Comparison of ENCODE assay signal across 22 mouse cellular contexts in genomic region chr4:64145924-64146323, GRCm38 (mm10).
DNase-seq lines count a peak whose midpoint lies in the region; ATAC-seq and TF ChIP-seq lines count a peak whose summit lies in the region.
"Had no signal": no experiment of that assay in that cellular context is flagged by ENCODE, and none has a peak within 500 bp of the region (broad histone marks: within the 10 kb centered on the region; RNA-seq: fewer than 3 reads in every experiment).

No protein-coding gene starts in this region.

- peaks cover 7% of the 10 kb centered on the region; the same call in 1 of the 2 replicates for H3K4me1 ChIP-seq in hindbrain, embryonic 13.5 days (replicated peaks)
- peaks cover 5% of the 10 kb centered on the region; the same call in 1 of the 2 replicates for H3K4me1 ChIP-seq in hindbrain, embryonic 12.5 days
- no peaks in the 10 kb centered on the region for H3K4me1 ChIP-seq in midbrain, postnatal 0 days (ENCODE audit: insufficient read depth, low read length)
- 0 out of 2 replicates have a peak, but pooled peaks cover 7% of the 10 kb centered on the region for H3K4me1 ChIP-seq in midbrain, embryonic 15.5 days
- peaks cover 15% of the 10 kb centered on the region for H3K4me1 ChIP-seq in embryonic facial prominence, embryonic 15.5 days
- H3K4me1 ChIP-seq in liver, embryonic 11.5 days (replicated peaks; ENCODE audit: control insufficient read depth, insufficient read depth, low read length): no peaks in the 10 kb centered on the region
- H3K4me1 ChIP-seq: heart, embryonic 15.5 days had no signal

- ATAC-seq in hindbrain, embryonic 13.5 days (ENCODE audit: low FRiP score): peak; percentile 41
- ATAC-seq in hindbrain, embryonic 12.5 days (ENCODE audit: low FRiP score): no peak
- no peak for ATAC-seq in midbrain, postnatal 0 days (ENCODE audit: low FRiP score)
- ATAC-seq in midbrain, embryonic 15.5 days (replicated peaks): no peak
- peak; percentile 65 for ATAC-seq in embryonic facial prominence, embryonic 15.5 days (ENCODE audit: insufficient number of reproducible peaks, low FRiP score, low TSS enrichment, low read depth)
- no peak for ATAC-seq in liver, embryonic 11.5 days (replicated peaks; ENCODE audit: low FRiP score)
- ATAC-seq: CD4-positive, CD25-positive, alpha-beta regulatory T cell, adult 4 months; forebrain, embryonic 16.5 days had no signal

- H3K9ac ChIP-seq in hindbrain, embryonic 13.5 days: no peak overlapping the region
- no peak overlapping the region for H3K9ac ChIP-seq in hindbrain, embryonic 12.5 days
- H3K9ac ChIP-seq in midbrain, postnatal 0 days (replicated peaks; ENCODE audit: low read length, poor library complexity, severe bottlenecking): no peak overlapping the region
- H3K9ac ChIP-seq in midbrain, embryonic 15.5 days: no peak overlapping the region
- no peak overlapping the region for H3K9ac ChIP-seq in embryonic facial prominence, embryonic 15.5 days
- no peak overlapping the region for H3K9ac ChIP-seq in liver, embryonic 11.5 days (ENCODE audit: low read depth, low read length)
- H3K9ac ChIP-seq: heart, embryonic 15.5 days; hindbrain, embryonic 15.5 days had no signal

- H3K36me3 ChIP-seq in hindbrain, embryonic 13.5 days: no peaks in the 10 kb centered on the region
- no peaks in the 10 kb centered on the region for H3K36me3 ChIP-seq in hindbrain, embryonic 12.5 days
- no peaks in the 10 kb centered on the region for H3K36me3 ChIP-seq in midbrain, postnatal 0 days (ENCODE audit: insufficient read depth, low read length)
- no peaks in the 10 kb centered on the region for H3K36me3 ChIP-seq in midbrain, embryonic 15.5 days (replicated peaks)
- H3K36me3 ChIP-seq in embryonic facial prominence, embryonic 15.5 days: no peaks in the 10 kb centered on the region
- no peaks in the 10 kb centered on the region for H3K36me3 ChIP-seq in liver, embryonic 11.5 days (ENCODE audit: control insufficient read depth, insufficient read depth, low read length)
- H3K36me3 ChIP-seq: G1E; heart, embryonic 15.5 days; hindbrain, embryonic 15.5 days had no signal

- WGBS in hindbrain, embryonic 13.5 days: 70% methylated on average over 2 of the region's 2 CpGs
- WGBS in hindbrain, embryonic 12.5 days: 77% methylated on average over 2 of the region's 2 CpGs
- WGBS in midbrain, postnatal 0 days: 59% methylated on average over 2 of the region's 2 CpGs
- WGBS in midbrain, embryonic 15.5 days: 63% methylated on average over 2 of the region's 2 CpGs
- 61% methylated on average over 2 of the region's 2 CpGs for WGBS in embryonic facial prominence, embryonic 15.5 days
- WGBS in liver, embryonic 11.5 days: 77% methylated on average over 2 of the region's 2 CpGs

- no peak overlapping the region for H3K4me2 ChIP-seq in hindbrain, embryonic 13.5 days
- H3K4me2 ChIP-seq in hindbrain, embryonic 12.5 days (replicated peaks): no peak overlapping the region
- H3K4me2 ChIP-seq in midbrain, postnatal 0 days (ENCODE audit: low read depth, low read length, poor library complexity, severe bottlenecking): no peak overlapping the region
- no peak overlapping the region for H3K4me2 ChIP-seq in midbrain, embryonic 15.5 days
- no peak overlapping the region for H3K4me2 ChIP-seq in embryonic facial prominence, embryonic 15.5 days (replicated peaks)
- no peak overlapping the region for H3K4me2 ChIP-seq in liver, embryonic 11.5 days
- H3K4me2 ChIP-seq: heart, embryonic 11.5 days; heart, embryonic 15.5 days; hindbrain, embryonic 15.5 days had no signal

- H3K4me3 ChIP-seq in hindbrain, embryonic 13.5 days: no peak overlapping the region
- no peak overlapping the region for H3K4me3 ChIP-seq in hindbrain, embryonic 12.5 days
- H3K4me3 ChIP-seq in midbrain, postnatal 0 days (ENCODE audit: low read depth, low read length): no peak overlapping the region
- H3K4me3 ChIP-seq in midbrain, embryonic 15.5 days: no peak overlapping the region
- H3K4me3 ChIP-seq in embryonic facial prominence, embryonic 15.5 days (replicated peaks): no peak overlapping the region
- H3K4me3 ChIP-seq in liver, embryonic 11.5 days (ENCODE audit: low read depth, low read length): no peak overlapping the region
- H3K4me3 ChIP-seq: heart, adult 2 months; heart, embryonic 15.5 days; hindbrain, embryonic 15.5 days had no signal

- no peak overlapping the region for H3K27ac ChIP-seq in hindbrain, embryonic 13.5 days
- H3K27ac ChIP-seq in hindbrain, embryonic 12.5 days: no peak overlapping the region
- no peak overlapping the region for H3K27ac ChIP-seq in midbrain, postnatal 0 days (ENCODE audit: low read depth, low read length)
- H3K27ac ChIP-seq in midbrain, embryonic 15.5 days: no peak overlapping the region
- H3K27ac ChIP-seq in embryonic facial prominence, embryonic 15.5 days (replicated peaks): no peak overlapping the region
- H3K27ac ChIP-seq in liver, embryonic 11.5 days (ENCODE audit: low read depth, low read length): no peak overlapping the region
- H3K27ac ChIP-seq: heart, adult 2 months; heart, embryonic 15.5 days; hindbrain, embryonic 15.5 days had no signal

- peak; percentile 46 for DNase-seq in midbrain, postnatal 0 days (ENCODE audit: low spot score)
- DNase-seq in NIH3T3 (ENCODE audit: low read depth): peak; percentile 24
- no peak for DNase-seq in liver, embryonic 11.5 days (ENCODE audit: low spot score)
- no peak for DNase-seq in layer of hippocampus, adult 11-12 months (ENCODE audit: low spot score)
- DNase-seq: adrenal gland, adult 2 months; adrenal gland, postnatal 25 days; B cell, adult 2 months; cerebellum, adult 2 months; cerebellum, postnatal 10 days; gastrocnemius, postnatal 10 days; heart, adult 2 months; kidney, adult 18-20 months had no signal

- H3K27me3 ChIP-seq in hindbrain, embryonic 13.5 days: no peaks in the 10 kb centered on the region
- H3K27me3 ChIP-seq in hindbrain, embryonic 12.5 days: no peaks in the 10 kb centered on the region
- no peaks in the 10 kb centered on the region for H3K27me3 ChIP-seq in midbrain, postnatal 0 days (ENCODE audit: insufficient read depth, low read length)
- no peaks in the 10 kb centered on the region for H3K27me3 ChIP-seq in midbrain, embryonic 15.5 days (replicated peaks)
- H3K27me3 ChIP-seq in embryonic facial prominence, embryonic 15.5 days: no peaks in the 10 kb centered on the region
- no peaks in the 10 kb centered on the region for H3K27me3 ChIP-seq in liver, embryonic 11.5 days (replicated peaks; ENCODE audit: control insufficient read depth, insufficient read depth, low read length)
- H3K27me3 ChIP-seq: heart, embryonic 15.5 days; hindbrain, embryonic 15.5 days had no signal

- no peaks in the 10 kb centered on the region for H3K9me3 ChIP-seq in hindbrain, embryonic 13.5 days
- no peaks in the 10 kb centered on the region for H3K9me3 ChIP-seq in hindbrain, embryonic 12.5 days (replicated peaks)
- no peaks in the 10 kb centered on the region for H3K9me3 ChIP-seq in midbrain, postnatal 0 days (ENCODE audit: low read length)
- no peaks in the 10 kb centered on the region for H3K9me3 ChIP-seq in midbrain, embryonic 15.5 days
- H3K9me3 ChIP-seq in embryonic facial prominence, embryonic 15.5 days (replicated peaks): no peaks in the 10 kb centered on the region
- no peaks in the 10 kb centered on the region for H3K9me3 ChIP-seq in liver, embryonic 11.5 days (ENCODE audit: control insufficient read depth, low read length)
- H3K9me3 ChIP-seq: heart, embryonic 15.5 days; hindbrain, embryonic 15.5 days had no signal

- no peak for TF ChIP-seq CTCF in midbrain, postnatal 0 days (IDR thresholded peaks at IDR 0.05)

Comparison
In these comparisons a context has a peak if more than half of its experiments do, and no peak if none do; other contexts are left out.
1. ATAC-seq: peak in hindbrain, embryonic 13.5 days (single experiment) and embryonic facial prominence, embryonic 15.5 days (single experiment); none in hindbrain, embryonic 12.5 days (single experiment), midbrain, postnatal 0 days (single experiment), midbrain, embryonic 15.5 days (single experiment) and liver, embryonic 11.5 days (single experiment).
2. DNase-seq: peak in midbrain, postnatal 0 days (single experiment) and NIH3T3 (single experiment); none in liver, embryonic 11.5 days (single experiment) and layer of hippocampus, adult 11-12 months (single experiment).